Mouse (Mus musculus): ENCODE measurements at regions not wholly inside any gene's neighbourhood (a gene's known extent, or its start where the extent isn't known, plus 50 kb on each side); places are given as distances from the start of the nearest gene placed in this dataset.

- H3K9me3 ChIP-seq (ENCODE audit: control insufficient read depth, low read length) = no peaks in the 10 kb centered on the region
- no peak for ATAC-seq (ENCODE audit: low FRiP score, low read depth)
- H3K27me3 ChIP-seq (ENCODE audit: control insufficient read depth, insufficient read depth, low read length) = no peaks in the 10 kb centered on the region
- DNase-seq (ENCODE audit: low spot score) = no peak
- H3K9ac ChIP-seq (ENCODE audit: low read depth, low read length, severe bottlenecking) = no peak overlapping the region
- H3K27ac ChIP-seq (replicated peaks; ENCODE audit: low read depth, low read length) = no peak overlapping the region
- TF ChIP-seq POLR2A (IDR thresholded peaks at IDR 0.05; ENCODE audit: borderline replicate concordance, extremely low read depth, insufficient read depth, insufficient read length) = no peak
- H3K4me3 ChIP-seq (replicated peaks; ENCODE audit: low read length) = no peak overlapping the region
- no peaks in the 10 kb centered on the region for H3K36me3 ChIP-seq (ENCODE audit: control insufficient read depth, insufficient read depth, low read length)
- no peaks in the 10 kb centered on the region; the same call in 1 of the 2 replicates for H3K4me1 ChIP-seq (ENCODE audit: control insufficient read depth, insufficient read depth, low read length)
- H3K4me2 ChIP-seq (replicated peaks; ENCODE audit: low read depth, low read length, severe bottlenecking) = no peak overlapping the region
Measured at GRCm38 (mm10) chr1:80032464-80032863, 171.5 kb upstream of the Serpine2 start.

GRCm38 (mm10) chr1:80030635-80031034 lies 169.7 kb upstream of the Serpine2 start:
- Histone ChIP-seq H3K9me3 (ENCODE audit: control insufficient read depth, low read length) (no peaks in the 10 kb centered on the region), H3K4me1 (ENCODE audit: control insufficient read depth, insufficient read depth, low read length) (no peaks in the 10 kb centered on the region; the same call in 1 of the 2 replicates), H3K4me2 (replicated peaks; ENCODE audit: low read depth, low read length, severe bottlenecking) (no peak overlapping the region), H3K27ac (replicated peaks; ENCODE audit: low read depth, low read length) (no peak overlapping the region), H3K9ac (ENCODE audit: low read depth, low read length, severe bottlenecking) (no peak overlapping the region), H3K4me3 (replicated peaks; ENCODE audit: low read length) (no peak overlapping the region), H3K27me3 (ENCODE audit: control insufficient read depth, insufficient read depth, low read length) (no peaks in the 10 kb centered on the region), H3K36me3 (ENCODE audit: control insufficient read depth, insufficient read depth, low read length) (no peaks in the 10 kb centered on the region)
- 95% methylated on average over 1 of the region's 1 CpGs for WGBS
- DNase-seq (ENCODE audit: low spot score) = no peak
- ATAC-seq (ENCODE audit: low FRiP score, low read depth) = no peak
- no peak for TF ChIP-seq POLR2A (IDR thresholded peaks at IDR 0.05; ENCODE audit: borderline replicate concordance, extremely low read depth, insufficient read depth, insufficient read length)

- no peaks in the 10 kb centered on the region for H3K36me3 ChIP-seq (ENCODE audit: control insufficient read depth, insufficient read depth, low read length)
- H3K27ac ChIP-seq (replicated peaks; ENCODE audit: low read depth, low read length) = no peak overlapping the region
- no peak overlapping the region for H3K4me3 ChIP-seq (replicated peaks; ENCODE audit: low read length)
- ATAC-seq (ENCODE audit: low FRiP score, low read depth) (no peak), DNase-seq (ENCODE audit: low spot score) (no peak)
- no peaks in the 10 kb centered on the region; the same call in 1 of the 2 replicates for H3K4me1 ChIP-seq (ENCODE audit: control insufficient read depth, insufficient read depth, low read length)
- no peak overlapping the region for H3K9ac ChIP-seq (ENCODE audit: low read depth, low read length, severe bottlenecking)
- H3K4me2 ChIP-seq (replicated peaks; ENCODE audit: low read depth, low read length, severe bottlenecking) = no peak overlapping the region
- no peak for TF ChIP-seq POLR2A (IDR thresholded peaks at IDR 0.05; ENCODE audit: borderline replicate concordance, extremely low read depth, insufficient read depth, insufficient read length)
- no peaks in the 10 kb centered on the region for H3K9me3 ChIP-seq (ENCODE audit: control insufficient read depth, low read length)
- H3K27me3 ChIP-seq (ENCODE audit: control insufficient read depth, insufficient read depth, low read length) = no peaks in the 10 kb centered on the region
- WGBS = 83% methylated on average over 3 of the region's 3 CpGs
Measured at GRCm38 (mm10) chr1:80030224-80030623, 169.2 kb upstream of the Serpine2 start.

GRCm38 (mm10) chr1:80025863-80026616 lies 165.1 kb upstream of the Serpine2 start:
- no peaks in the 10 kb centered on the region for H3K4me1 ChIP-seq (ENCODE audit: control insufficient read depth, insufficient read depth, low read length)
- ATAC-seq (ENCODE audit: low FRiP score, low read depth) = no peak
- TF ChIP-seq POLR2A (IDR thresholded peaks at IDR 0.05; ENCODE audit: borderline replicate concordance, extremely low read depth, insufficient read depth, insufficient read length) = no peak
- H3K9me3 ChIP-seq (ENCODE audit: control insufficient read depth, low read length) = no peaks in the 10 kb centered on the region
- H3K27ac ChIP-seq (replicated peaks; ENCODE audit: low read depth, low read length) = no peak overlapping the region
- DNase-seq (ENCODE audit: low spot score) = no peak
- WGBS = 84% methylated on average over 4 of the region's 4 CpGs
- H3K9ac ChIP-seq (ENCODE audit: low read depth, low read length, severe bottlenecking) = no peak overlapping the region
- H3K27me3 ChIP-seq (ENCODE audit: control insufficient read depth, insufficient read depth, low read length) = no peaks in the 10 kb centered on the region
- no peaks in the 10 kb centered on the region for H3K36me3 ChIP-seq (ENCODE audit: control insufficient read depth, insufficient read depth, low read length)
- no peak overlapping the region for H3K4me3 ChIP-seq (replicated peaks; ENCODE audit: low read length)
- H3K4me2 ChIP-seq (replicated peaks; ENCODE audit: low read depth, low read length, severe bottlenecking) = no peak overlapping the region

GRCm38 (mm10) chr1:80023518-80024095 lies 162.6 kb upstream of the Serpine2 start:
- H3K27ac ChIP-seq (replicated peaks; ENCODE audit: low read depth, low read length) = no peak overlapping the region
- ATAC-seq (ENCODE audit: low FRiP score, low read depth) (no peak), DNase-seq (ENCODE audit: low spot score) (no peak)
- H3K4me3 ChIP-seq (replicated peaks; ENCODE audit: low read length) = no peak overlapping the region
- 82% methylated on average over 6 of the region's 6 CpGs for WGBS
- TF ChIP-seq POLR2A (IDR thresholded peaks at IDR 0.05; ENCODE audit: borderline replicate concordance, extremely low read depth, insufficient read depth, insufficient read length) = no peak
- no peaks in the 10 kb centered on the region for H3K36me3 ChIP-seq (ENCODE audit: control insufficient read depth, insufficient read depth, low read length)
- no peaks in the 10 kb centered on the region for H3K27me3 ChIP-seq (ENCODE audit: control insufficient read depth, insufficient read depth, low read length)
- no peaks in the 10 kb centered on the region for H3K9me3 ChIP-seq (ENCODE audit: control insufficient read depth, low read length)
- no peak overlapping the region for H3K4me2 ChIP-seq (replicated peaks; ENCODE audit: low read depth, low read length, severe bottlenecking)
- no peaks in the 10 kb centered on the region for H3K4me1 ChIP-seq (ENCODE audit: control insufficient read depth, insufficient read depth, low read length)
- no peak overlapping the region for H3K9ac ChIP-seq (ENCODE audit: low read depth, low read length, severe bottlenecking)
